Comparison of ENCODE assay signal across 9 mouse cellular contexts in the genomic region with DNA sequence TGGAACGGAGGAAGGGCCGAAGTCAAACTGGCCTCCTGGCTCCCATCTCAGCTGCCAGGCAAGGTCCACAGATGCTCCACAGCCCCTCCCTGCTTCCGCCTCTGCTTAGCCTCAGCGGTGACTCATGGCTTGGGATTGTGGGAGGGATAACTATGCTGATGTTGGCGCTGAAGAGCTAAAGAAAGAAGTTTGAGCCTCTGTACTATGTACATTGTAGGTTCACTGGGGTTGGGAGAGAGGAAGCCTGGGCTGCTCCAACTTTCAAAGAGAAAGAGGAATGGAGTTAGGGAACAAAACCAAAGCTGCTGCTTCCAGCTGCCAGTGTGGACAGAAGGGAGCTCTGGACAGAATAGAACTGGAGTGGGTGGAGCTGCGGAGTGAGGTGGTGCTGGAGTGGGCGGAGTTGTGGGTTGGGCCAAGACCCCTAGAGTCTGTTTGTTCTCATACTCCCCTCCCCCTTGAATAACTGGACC. TPM values are rescaled to one million over a fixed set of nuclear protein-coding genes. Genes with fewer than 3 reads are reported as not detected.
DNase-seq lines count a peak whose midpoint lies in the region; ATAC-seq and TF ChIP-seq lines count a peak whose summit lies in the region.
"Had no signal": no experiment of that assay in that cellular context is flagged by ENCODE, and none has a peak within 500 bp of the region (broad histone marks: within the 10 kb centered on the region; RNA-seq: fewer than 3 reads in every experiment).

No protein-coding gene starts in this region.

- DNase-seq in gastrocnemius, adult 2 months, result peak; percentile 28
- DNase-seq in gastrocnemius, postnatal 25 days, result no peak
- peak; percentile 72 for DNase-seq in embryo, embryonic 10.5 days (ENCODE audit: low spot score)
- DNase-seq in left cerebral cortex, adult 2 months (ENCODE audit: extremely low spot score in 1 of 2, low spot score in 2 of 2), result peak; percentile 71
- peak; percentile 36 for DNase-seq in neural tube, embryonic 10.5 days (ENCODE audit: extremely low spot score, low spot score)
- no peak for DNase-seq in T-cell, adult 2 months (ENCODE audit: low spot score)
- no peak for DNase-seq in adipocyte (ENCODE audit: low spot score)

- H3K36me3 ChIP-seq in heart, embryonic 14.5 days (ENCODE audit: control insufficient read depth, insufficient read depth, low read length), result no peaks in the 10 kb centered on the region

- no peaks in the 10 kb centered on the region for H3K9me3 ChIP-seq in heart, embryonic 14.5 days (ENCODE audit: control insufficient read depth, low read length)

- no peaks in the 10 kb centered on the region for H3K27me3 ChIP-seq in heart, embryonic 14.5 days (ENCODE audit: control insufficient read depth, insufficient read depth, low read length)

- intact Hi-C loops in gastrocnemius, adult 2 months (cut with DNase I), result no loop called here
- intact Hi-C loops in left cerebral cortex, adult 2 months (cut with DNase I), result no loop called here

- peak overlapping the region; percentile 55 for H3K4me2 ChIP-seq in heart, embryonic 14.5 days (ENCODE audit: low read length)

- TF ChIP-seq CTCF in gastrocnemius, adult 2 months (IDR thresholded peaks at IDR 0.05), result no peak
- no peak for TF ChIP-seq CTCF in left cerebral cortex, adult 2 months (IDR thresholded peaks at IDR 0.05)

- 4% methylated on average over 7 of the region's 7 CpGs for WGBS in heart, embryonic 14.5 days

- H3K27ac ChIP-seq in gastrocnemius, adult 2 months, result no peak overlapping the region
- peak overlapping the region; percentile 69 to 79 for H3K27ac ChIP-seq in heart, embryonic 14.5 days (replicated peaks in 1 of 2; ENCODE audit: control insufficient read depth in 1 of 2, insufficient read depth in 1 of 2, low read depth in 2 of 2, low read length in 2 of 2)
- H3K27ac ChIP-seq in left cerebral cortex, adult 2 months, result no peak overlapping the region

- peaks cover 8 to 9% of the 10 kb centered on the region in 2 experiments; a peak in 2 of 4 replicates for H3K4me1 ChIP-seq in heart, embryonic 14.5 days (ENCODE audit: control insufficient read depth in 2 of 2, insufficient read depth in 2 of 2, low read length in 2 of 2)

- ATAC-seq in heart, embryonic 14.5 days (ENCODE audit: insufficient number of reproducible peaks, insufficient read depth, low FRiP score, low read depth), result peak; percentile 85

- H3K4me3 ChIP-seq in gastrocnemius, adult 2 months, result no peak overlapping the region
- peak overlapping the region; percentile 7 to 14; a peak in 1 of 4 replicates for H3K4me3 ChIP-seq in heart, embryonic 14.5 days (ENCODE audit: control insufficient read depth in 1 of 2, insufficient read depth in 1 of 2, low read depth in 1 of 2, low read length in 2 of 2)
- H3K4me3 ChIP-seq in left cerebral cortex, adult 2 months, result no peak overlapping the region

- H3K9ac ChIP-seq in heart, embryonic 14.5 days (ENCODE audit: low read length), result no peak overlapping the region

RNA-seq across cellular contexts. Expression of gene Kcnf1, which starts 7.7 kb away (rescaled TPM):
- total RNA-seq in gastrocnemius, adult 2 months (2021), result 10 to 100 TPM in 1 of 2 experiments, 1 to 10 TPM in 1; 4.2 to 15.5 TPM
- total RNA-seq in gastrocnemius, postnatal 25 days (2021), result 1 to 10 TPM in 1 of 2 experiments, under 1 TPM in 1; 0.43 to 4.8 TPM
- 0.07 and 0.35 TPM in 2 replicates for polyA plus RNA-seq in heart, embryonic 14.5 days (2014; fragmentation: Nextera tagmentation; extraction: Ambion mirVana)
- 100 to 1,000 TPM; 115 to 117 TPM for total RNA-seq in left cerebral cortex, adult 2 months (2021)
- total RNA-seq: neutrophil, adult 5-6 weeks had no signal

Comparison
In these comparisons a context has a peak if more than half of its experiments do, and no peak if none do; other contexts are left out.
1. DNase-seq: peak in gastrocnemius, adult 2 months (single experiment), embryo, embryonic 10.5 days (single experiment), left cerebral cortex, adult 2 months (2 of 2) and neural tube, embryonic 10.5 days (single experiment); none in gastrocnemius, postnatal 25 days (single experiment), T-cell, adult 2 months (single experiment) and adipocyte (single experiment).
2. H3K27ac ChIP-seq: peak in heart, embryonic 14.5 days (2 of 2); none in gastrocnemius, adult 2 months (single experiment) and left cerebral cortex, adult 2 months (single experiment).
3. H3K4me3 ChIP-seq: peak in heart, embryonic 14.5 days (2 of 2); none in gastrocnemius, adult 2 months (single experiment) and left cerebral cortex, adult 2 months (single experiment).
4. RNA of gene Kcnf1, which starts 7.7 kb away (total RNA-seq): 115 to 117 TPM in left cerebral cortex, adult 2 months; 4.2 to 15.5 TPM in gastrocnemius, adult 2 months and 0.43 to 4.8 TPM in gastrocnemius, postnatal 25 days; every median in the first group is over 4 times any median in the second.